Mouse (Mus musculus): ENCODE results near the gene Gdf11. TPM values are rescaled to one million over a fixed set of nuclear protein-coding genes. Genes with fewer than 3 reads are reported as not detected.
A peak's percentile ranks its signal among the peaks of the same experiment; 100 is the strongest.

The Gdf11 gene
- polyA plus RNA-seq, 1 experiment from 2014 or later: 7.9 TPM

GRCm38 (mm10) chr10:128915550-128915949, 24.0 kb upstream of the Gdf11 start:
- 84% methylated on average over 2 of the region's 2 CpGs for WGBS
- H3K4me3 ChIP-seq (replicated peaks; ENCODE audit: low read depth, low read length): no peak overlapping the region
- DNase-seq: no peak
- no peak for ATAC-seq (ENCODE audit: low FRiP score, low TSS enrichment)
- H3K9me3 ChIP-seq (ENCODE audit: control insufficient read depth, low read length): no peaks in the 10 kb centered on the region
- no peak overlapping the region for H3K9ac ChIP-seq (replicated peaks; ENCODE audit: low read length)
- H3K36me3 ChIP-seq (ENCODE audit: control insufficient read depth, insufficient read depth, low read length): peaks cover 15% of the 10 kb centered on the region; the same call in 1 of the 2 replicates
- no peak overlapping the region for H3K4me2 ChIP-seq (ENCODE audit: low read length)
- H3K27ac ChIP-seq (replicated peaks; ENCODE audit: low read depth, low read length): no peak overlapping the region
- no peaks in the 10 kb centered on the region for H3K27me3 ChIP-seq (ENCODE audit: control insufficient read depth, insufficient read depth, low read length)
- H3K4me1 ChIP-seq (ENCODE audit: control insufficient read depth, insufficient read depth, low read length): 0 out of 2 replicates have a peak, but pooled peaks cover 3% of the 10 kb centered on the region

- Histone ChIP-seq H3K36me3 (ENCODE audit: control insufficient read depth, insufficient read depth, low read length) (peaks cover 13% of the 10 kb centered on the region; the same call in 1 of the 2 replicates), H3K9ac (replicated peaks; ENCODE audit: low read length) (no peak overlapping the region), H3K4me2 (ENCODE audit: low read length) (no peak overlapping the region), H3K27ac (replicated peaks; ENCODE audit: low read depth, low read length) (no peak overlapping the region), H3K4me1 (ENCODE audit: control insufficient read depth, insufficient read depth, low read length) (0 out of 2 replicates have a peak, but pooled peaks cover 3% of the 10 kb centered on the region), H3K4me3 (replicated peaks; ENCODE audit: low read depth, low read length) (no peak overlapping the region), H3K27me3 (ENCODE audit: control insufficient read depth, insufficient read depth, low read length) (no peaks in the 10 kb centered on the region), H3K9me3 (ENCODE audit: control insufficient read depth, low read length) (no peaks in the 10 kb centered on the region)
- no peak for ATAC-seq (ENCODE audit: low FRiP score, low TSS enrichment)
- DNase-seq: no peak
- 84% methylated on average over 12 of the region's 12 CpGs for WGBS
Measured at GRCm38 (mm10) chr10:128913696-128914095, 22.2 kb upstream of the Gdf11 start.

- no peaks in the 10 kb centered on the region for H3K27me3 ChIP-seq (ENCODE audit: control insufficient read depth, insufficient read depth, low read length)
- no peak overlapping the region for H3K9ac ChIP-seq (replicated peaks; ENCODE audit: low read length)
- H3K4me3 ChIP-seq (replicated peaks; ENCODE audit: low read depth, low read length): no peak overlapping the region
- no peaks in the 10 kb centered on the region for H3K9me3 ChIP-seq (ENCODE audit: control insufficient read depth, low read length)
- H3K36me3 ChIP-seq (ENCODE audit: control insufficient read depth, insufficient read depth, low read length): peaks cover 13% of the 10 kb centered on the region; the same call in 1 of the 2 replicates
- DNase-seq (peak; percentile 95), ATAC-seq (ENCODE audit: low FRiP score, low TSS enrichment) (peak; percentile 19; the same call in 1 of the 2 replicates)
- WGBS: 8% methylated on average over 5 of the region's 5 CpGs
- 0 out of 2 replicates have a peak, but pooled peaks cover 3% of the 10 kb centered on the region for H3K4me1 ChIP-seq (ENCODE audit: control insufficient read depth, insufficient read depth, low read length)
- H3K4me2 ChIP-seq (ENCODE audit: low read length): no peak overlapping the region
- no peak overlapping the region for H3K27ac ChIP-seq (replicated peaks; ENCODE audit: low read depth, low read length)
Measured at GRCm38 (mm10) chr10:128913219-128913618, 21.7 kb upstream of the Gdf11 start.

GRCm38 (mm10) chr10:128912791-128913190, 21.3 kb upstream of the Gdf11 start:
- Histone ChIP-seq H3K4me3 (replicated peaks; ENCODE audit: low read depth, low read length) (no peak overlapping the region), H3K4me2 (ENCODE audit: low read length) (no peak overlapping the region), H3K27me3 (ENCODE audit: control insufficient read depth, insufficient read depth, low read length) (no peaks in the 10 kb centered on the region), H3K9ac (replicated peaks; ENCODE audit: low read length) (no peak overlapping the region), H3K9me3 (ENCODE audit: control insufficient read depth, low read length) (no peaks in the 10 kb centered on the region), H3K4me1 (ENCODE audit: control insufficient read depth, insufficient read depth, low read length) (0 out of 2 replicates have a peak, but pooled peaks cover 3% of the 10 kb centered on the region), H3K36me3 (ENCODE audit: control insufficient read depth, insufficient read depth, low read length) (peaks cover 10% of the 10 kb centered on the region; the same call in 1 of the 2 replicates), H3K27ac (replicated peaks; ENCODE audit: low read depth, low read length) (no peak overlapping the region)
- WGBS: 88% methylated on average over 4 of the region's 4 CpGs
- ATAC-seq (ENCODE audit: low FRiP score, low TSS enrichment): no peak
- no peak for DNase-seq

- 0 out of 2 replicates have a peak, but pooled peaks cover 5% of the 10 kb centered on the region for H3K36me3 ChIP-seq (ENCODE audit: control insufficient read depth, insufficient read depth, low read length)
- H3K9me3 ChIP-seq (ENCODE audit: control insufficient read depth, low read length): no peaks in the 10 kb centered on the region
- H3K4me2 ChIP-seq (ENCODE audit: low read length): no peak overlapping the region
- ATAC-seq (ENCODE audit: low FRiP score, low TSS enrichment) (no peak), DNase-seq (no peak)
- no peaks in the 10 kb centered on the region for H3K27me3 ChIP-seq (ENCODE audit: control insufficient read depth, insufficient read depth, low read length)
- no peak overlapping the region for H3K9ac ChIP-seq (replicated peaks; ENCODE audit: low read length)
- no peak overlapping the region for H3K4me3 ChIP-seq (replicated peaks; ENCODE audit: low read depth, low read length)
- H3K4me1 ChIP-seq (ENCODE audit: control insufficient read depth, insufficient read depth, low read length): 0 out of 2 replicates have a peak, but pooled peaks cover 3% of the 10 kb centered on the region
- WGBS: 78% methylated on average over 4 of the region's 4 CpGs
- H3K27ac ChIP-seq (replicated peaks; ENCODE audit: low read depth, low read length): no peak overlapping the region
Measured at GRCm38 (mm10) chr10:128912268-128912667, 20.8 kb upstream of the Gdf11 start.

- Histone ChIP-seq H3K9ac (replicated peaks; ENCODE audit: low read length) (no peak overlapping the region), H3K4me3 (replicated peaks; ENCODE audit: low read depth, low read length) (no peak overlapping the region), H3K27me3 (ENCODE audit: control insufficient read depth, insufficient read depth, low read length) (no peaks in the 10 kb centered on the region), H3K9me3 (ENCODE audit: control insufficient read depth, low read length) (no peaks in the 10 kb centered on the region), H3K4me1 (ENCODE audit: control insufficient read depth, insufficient read depth, low read length) (0 out of 2 replicates have a peak, but pooled peaks cover 3% of the 10 kb centered on the region), H3K36me3 (ENCODE audit: control insufficient read depth, insufficient read depth, low read length) (0 out of 2 replicates have a peak, but pooled peaks cover 2% of the 10 kb centered on the region), H3K4me2 (ENCODE audit: low read length) (no peak overlapping the region), H3K27ac (replicated peaks; ENCODE audit: low read depth, low read length) (no peak overlapping the region)
- no peak for ATAC-seq (ENCODE audit: low FRiP score, low TSS enrichment)
- no peak for DNase-seq
- whole genome bisulfite sequencing: 92% methylated on average over 6 of the region's 6 CpGs
Measured at GRCm38 (mm10) chr10:128911430-128911829, 19.9 kb upstream of the Gdf11 start.

- Histone ChIP-seq H3K27ac (replicated peaks; ENCODE audit: low read depth, low read length) (peak overlapping the region; percentile 67), H3K27me3 (ENCODE audit: control insufficient read depth, insufficient read depth, low read length) (no peaks in the 10 kb centered on the region), H3K36me3 (ENCODE audit: control insufficient read depth, insufficient read depth, low read length) (0 out of 2 replicates have a peak, but pooled peaks cover 2% of the 10 kb centered on the region), H3K4me2 (ENCODE audit: low read length) (peak overlapping the region; percentile 77), H3K4me1 (ENCODE audit: control insufficient read depth, insufficient read depth, low read length) (0 out of 2 replicates have a peak, but pooled peaks cover 3% of the 10 kb centered on the region), H3K4me3 (replicated peaks; ENCODE audit: low read depth, low read length) (peak overlapping the region; percentile 66), H3K9me3 (ENCODE audit: control insufficient read depth, low read length) (no peaks in the 10 kb centered on the region), H3K9ac (replicated peaks; ENCODE audit: low read length) (peak overlapping the region; percentile 75)
- ATAC-seq (ENCODE audit: low FRiP score, low TSS enrichment) (peak; percentile 35), DNase-seq (peak; percentile 62)
- WGBS: 2% methylated on average over 65 of the region's 66 CpGs
Measured at GRCm38 (mm10) chr10:128910066-128910841, 18.7 kb upstream of the Gdf11 start.

GRCm38 (mm10) chr10:128909567-128910028, 18.1 kb upstream of the Gdf11 start:
- no peaks in the 10 kb centered on the region for H3K9me3 ChIP-seq (ENCODE audit: control insufficient read depth, low read length)

More at GRCm38 (mm10) chr10:128909567-128910028, 18.1 kb upstream of the Gdf11 start:
- peak overlapping the region; percentile 66 for H3K4me3 ChIP-seq (replicated peaks; ENCODE audit: low read depth, low read length)
- H3K4me1 ChIP-seq (ENCODE audit: control insufficient read depth, insufficient read depth, low read length): 0 out of 2 replicates have a peak, but pooled peaks cover 3% of the 10 kb centered on the region
- peak overlapping the region; percentile 75 for H3K9ac ChIP-seq (replicated peaks; ENCODE audit: low read length)
- 0 out of 2 replicates have a peak, but pooled peaks cover 2% of the 10 kb centered on the region for H3K36me3 ChIP-seq (ENCODE audit: control insufficient read depth, insufficient read depth, low read length)
- H3K27ac ChIP-seq (replicated peaks; ENCODE audit: low read depth, low read length): peak overlapping the region; percentile 67
- no peaks in the 10 kb centered on the region for H3K27me3 ChIP-seq (ENCODE audit: control insufficient read depth, insufficient read depth, low read length)
- DNase-seq: peak; percentile 78
- ATAC-seq (ENCODE audit: low FRiP score, low TSS enrichment): peak; percentile 81
- H3K4me2 ChIP-seq (ENCODE audit: low read length): peak overlapping the region; percentile 77
- under 1% methylated on average over 41 of the region's 41 CpGs for WGBS

Measured in midbrain, embryonic 14.5 days (tissue).